ENCODE assay signal across 11 mouse cellular contexts in genomic region chr2:167541324-167541723, GRCm38 (mm10). TPM values are rescaled to one million over a fixed set of nuclear protein-coding genes. Genes with fewer than 3 reads are reported as not detected.
DNase-seq lines count a peak whose midpoint lies in the region; ATAC-seq and TF ChIP-seq lines count a peak whose summit lies in the region.
"Had no signal": no experiment of that assay in that cellular context is flagged by ENCODE, and none has a peak within 500 bp of the region (broad histone marks: within the 10 kb centered on the region; RNA-seq: fewer than 3 reads in every experiment).

No protein-coding gene starts in this region.

- intact Hi-C loops in gastrocnemius, adult 2 months (cut with DNase I) = no loop called here

- no peaks in the 10 kb centered on the region for H3K9me3 ChIP-seq in lung, embryonic 15.5 days
- H3K9me3 ChIP-seq in intestine, embryonic 16.5 days (ENCODE audit: control insufficient read depth, low read length) = no peaks in the 10 kb centered on the region

- no peak for TF ChIP-seq POLR2A in small intestine, adult 2 months (IDR thresholded peaks at IDR 0.05; ENCODE audit: low read depth, low read length)

- H3K27me3 ChIP-seq in lung, embryonic 15.5 days = peaks cover 10% of the 10 kb centered on the region; the same call in 1 of the 2 replicates
- H3K27me3 ChIP-seq in intestine, embryonic 16.5 days (replicated peaks; ENCODE audit: control insufficient read depth, insufficient read depth, low read length) = 0 out of 2 replicates have a peak, but pooled peaks cover 2% of the 10 kb centered on the region
- H3K27me3 ChIP-seq in small intestine, adult 2 months (ENCODE audit: control insufficient read depth, insufficient read depth, low read length) = no peaks in the 10 kb centered on the region
- H3K27me3 ChIP-seq: CH12.LX had no signal

- 11% methylated on average over 6 of the region's 6 CpGs for WGBS in lung, embryonic 15.5 days
- 30% methylated on average over 6 of the region's 6 CpGs for WGBS in intestine, embryonic 16.5 days
- 65% methylated on average over 6 of the region's 6 CpGs for WGBS in small intestine, adult 2 months

- peak overlapping the region; percentile 62 for H3K9ac ChIP-seq in lung, embryonic 15.5 days
- H3K9ac ChIP-seq in intestine, embryonic 16.5 days (ENCODE audit: low read depth, low read length) = peak overlapping the region; percentile 82

- H3K4me1 ChIP-seq in lung, embryonic 15.5 days = peaks cover 66% of the 10 kb centered on the region
- H3K4me1 ChIP-seq in intestine, embryonic 16.5 days (ENCODE audit: control insufficient read depth, insufficient read depth, low read length) = peaks cover 44% of the 10 kb centered on the region
- peaks cover 13% of the 10 kb centered on the region for H3K4me1 ChIP-seq in small intestine, adult 2 months (ENCODE audit: control insufficient read depth, insufficient read depth, insufficient read length, low read length)

- 0 out of 2 replicates have a peak, but pooled peaks cover 7% of the 10 kb centered on the region for H3K36me3 ChIP-seq in lung, embryonic 15.5 days
- H3K36me3 ChIP-seq in intestine, embryonic 16.5 days (ENCODE audit: control insufficient read depth, insufficient read depth, low read length) = no peaks in the 10 kb centered on the region
- H3K36me3 ChIP-seq in small intestine, adult 2 months (ENCODE audit: control insufficient read depth, insufficient read depth, low read length) = peaks cover 1% of the 10 kb centered on the region; the same call in 1 of the 2 replicates

- peak; percentile 12 for DNase-seq in gastrocnemius, adult 2 months
- no peak for DNase-seq in gastrocnemius, postnatal 10 days
- DNase-seq in lung, postnatal 4 days = no peak
- DNase-seq in layer of hippocampus, adult 8-10 months (ENCODE audit: low spot score in 2 of 2) = no peak
- no peak for DNase-seq in adrenal gland, adult 8-10 months
- DNase-seq: adrenal gland, postnatal 36 days had no signal

- H3K27ac ChIP-seq in gastrocnemius, adult 2 months = peak overlapping the region; percentile 86
- H3K27ac ChIP-seq in lung, embryonic 15.5 days = peak overlapping the region; percentile 96
- H3K27ac ChIP-seq in intestine, embryonic 16.5 days (ENCODE audit: low read length) = peak overlapping the region; percentile 46
- no peak overlapping the region for H3K27ac ChIP-seq in small intestine, adult 2 months (ENCODE audit: insufficient read depth, low read depth, low read length)
- H3K27ac ChIP-seq: layer of hippocampus, adult 2 months had no signal

- no peak for ATAC-seq in lung, embryonic 15.5 days (ENCODE audit: borderline replicate concordance, extremely low read depth, low FRiP score, low TSS enrichment)
- ATAC-seq in intestine, embryonic 16.5 days = no peak

- peak overlapping the region; percentile 82 for H3K4me3 ChIP-seq in gastrocnemius, adult 2 months
- peak overlapping the region; percentile 67 for H3K4me3 ChIP-seq in lung, embryonic 15.5 days
- H3K4me3 ChIP-seq in intestine, embryonic 16.5 days (ENCODE audit: low read length) = peak overlapping the region; percentile 61
- peak overlapping the region; percentile 16 for H3K4me3 ChIP-seq in small intestine, adult 2 months (ENCODE audit: low read depth, low read length)
- H3K4me3 ChIP-seq: layer of hippocampus, adult 2 months had no signal

- no peak for TF ChIP-seq CTCF in gastrocnemius, adult 2 months (IDR thresholded peaks at IDR 0.05)
- no peak for TF ChIP-seq CTCF in small intestine, adult 2 months (IDR thresholded peaks at IDR 0.05; ENCODE audit: extremely low read depth, insufficient read length, insufficient replicate concordance, low read depth, low read length)

- peak overlapping the region; percentile 89 for H3K4me2 ChIP-seq in lung, embryonic 15.5 days
- peak overlapping the region; percentile 95 for H3K4me2 ChIP-seq in intestine, embryonic 16.5 days (ENCODE audit: low read depth, low read length)

RNA-seq across cellular contexts. Expression of gene Snai1, which starts 3.3 kb away (rescaled TPM):
- 1 to 10 TPM; 1.1 to 1.2 TPM for total RNA-seq in gastrocnemius, adult 2 months (2021)
- total RNA-seq in gastrocnemius, postnatal 10 days (2021) = 1 to 10 TPM; 3.9 to 5.7 TPM
- polyA plus RNA-seq in lung, embryonic 15.5 days (2015; fragmentation: Nextera tagmentation; extraction: Ambion mirVana) = 107 and 109 TPM in 2 replicates
- 15.6 TPM in 2 replicates for polyA plus RNA-seq in intestine, embryonic 16.5 days (2015; fragmentation: Nextera tagmentation; extraction: Ambion mirVana)
- polyA plus RNA-seq in small intestine, adult 2 months (2012; rRNA removed) = 12.1 and 13.2 TPM in 2 replicates
- 1 to 10 TPM in 1 of 4 experiments, under 1 TPM in 3; 0.28 to 1.1 (median 0.53) TPM for total RNA-seq in layer of hippocampus, adult 8-10 months (2022)
- total RNA-seq in adrenal gland, adult 8-10 months (2022) = 1 to 10 TPM; 6.5 to 9.1 (median 7.6) TPM

RNA-seq across cellular contexts. Expression of gene Spata2, which starts 48.6 kb away (rescaled TPM):
- 10 to 100 TPM; 18.4 to 18.9 TPM for total RNA-seq in gastrocnemius, adult 2 months (2021)
- total RNA-seq in gastrocnemius, postnatal 10 days (2021) = 10 to 100 TPM; 14.9 to 15.6 TPM
- polyA plus RNA-seq in lung, embryonic 15.5 days (2015; fragmentation: Nextera tagmentation; extraction: Ambion mirVana) = 12.3 and 15.7 TPM in 2 replicates
- polyA plus RNA-seq in intestine, embryonic 16.5 days (2015; fragmentation: Nextera tagmentation; extraction: Ambion mirVana) = 14.2 and 15.4 TPM in 2 replicates
- polyA plus RNA-seq in small intestine, adult 2 months (2012; rRNA removed) = 25.4 and 54.9 TPM in 2 replicates
- total RNA-seq in layer of hippocampus, adult 8-10 months (2022) = 10 to 100 TPM; 70.1 to 86.1 (median 77.0) TPM
- 10 to 100 TPM; 34.8 to 49.8 (median 38.9) TPM for total RNA-seq in adrenal gland, adult 8-10 months (2022)

RNA-seq across cellular contexts. Expression of gene Rnf114, which starts 48.9 kb away (rescaled TPM):
- total RNA-seq in gastrocnemius, adult 2 months (2021) = 10 to 100 TPM; 40.0 to 40.9 TPM
- 10 to 100 TPM; 16.8 to 18.3 TPM for total RNA-seq in gastrocnemius, postnatal 10 days (2021)
- polyA plus RNA-seq in lung, embryonic 15.5 days (2015; fragmentation: Nextera tagmentation; extraction: Ambion mirVana) = 99.8 and 102 TPM in 2 replicates
- polyA plus RNA-seq in intestine, embryonic 16.5 days (2015; fragmentation: Nextera tagmentation; extraction: Ambion mirVana) = 75.7 and 76.5 TPM in 2 replicates
- polyA plus RNA-seq in small intestine, adult 2 months (2012; rRNA removed) = 50.5 and 116 TPM in 2 replicates
- total RNA-seq in layer of hippocampus, adult 8-10 months (2022) = 10 to 100 TPM; 52.1 to 56.4 (median 52.9) TPM
- total RNA-seq in adrenal gland, adult 8-10 months (2022) = 100 to 1,000 TPM in 2 of 4 experiments, 10 to 100 TPM in 2; 74.5 to 110 (median 100) TPM

Comparison
In these comparisons a context has a peak if more than half of its experiments do, and no peak if none do; other contexts are left out.
1. H3K4me3 ChIP-seq: peak in every context shown above with its lines; median percentile 82 in gastrocnemius, adult 2 months; 67 in lung, embryonic 15.5 days; 61 in intestine, embryonic 16.5 days; 16 in small intestine, adult 2 months.